Mouse (Mus musculus): ENCODE measurements at regions not wholly inside any gene's neighbourhood (a gene's known extent, or its start where the extent isn't known, plus 50 kb on each side); places are given as distances from the start of the nearest gene placed in this dataset.

- TF ChIP-seq CTCF (IDR thresholded peaks at IDR 0.05; ENCODE audit: extremely low read depth, insufficient read depth, low read length) (no peak), POLR2A (IDR thresholded peaks at IDR 0.05; ENCODE audit: extremely low read depth, insufficient read depth, low read length) (no peak)
- Histone ChIP-seq H3K4me1 (ENCODE audit: control insufficient read depth, insufficient read depth, low read length) (no peaks in the 10 kb centered on the region), H3K27ac (ENCODE audit: insufficient read depth, low read length) (no peak overlapping the region), H3K4me3 (ENCODE audit: insufficient read depth, low read length) (no peak overlapping the region)
These were observed 611.9 kb downstream of the A830018L16Rik start for GRCm38 (mm10) chr1:12025791-12026190.

GRCm38 (mm10) chr1:12027442-12027841 lies 613.5 kb downstream of the A830018L16Rik start:
- TF ChIP-seq CTCF (IDR thresholded peaks at IDR 0.05; ENCODE audit: extremely low read depth, insufficient read depth, low read length), result no peak
- TF ChIP-seq POLR2A (IDR thresholded peaks at IDR 0.05; ENCODE audit: extremely low read depth, insufficient read depth, low read length), result no peak
- Histone ChIP-seq H3K4me3 (ENCODE audit: insufficient read depth, low read length) (no peak overlapping the region), H3K4me1 (ENCODE audit: control insufficient read depth, insufficient read depth, low read length) (no peaks in the 10 kb centered on the region), H3K27ac (ENCODE audit: insufficient read depth, low read length) (no peak overlapping the region)

DNA sequence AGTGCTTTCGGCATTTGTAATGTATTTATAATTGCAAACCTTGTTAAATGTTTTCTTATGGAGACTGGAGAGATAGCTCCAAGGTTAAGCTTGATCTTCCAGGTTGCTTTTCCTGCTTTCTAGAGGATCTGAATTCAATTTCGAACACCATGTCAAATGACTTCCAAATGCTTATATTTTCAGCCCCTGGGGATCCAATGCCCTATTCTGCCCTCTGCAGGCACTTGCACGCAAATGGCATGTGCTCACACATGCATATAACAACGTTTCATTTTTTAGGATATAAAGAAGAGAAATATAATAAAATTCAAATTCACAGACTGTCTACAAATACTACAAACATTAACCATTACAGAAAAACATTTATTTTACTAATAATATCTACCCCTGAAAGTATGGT lies 614.2 kb downstream of the A830018L16Rik start:
- TF ChIP-seq CTCF (IDR thresholded peaks at IDR 0.05; ENCODE audit: extremely low read depth, insufficient read depth, low read length) (no peak), POLR2A (IDR thresholded peaks at IDR 0.05; ENCODE audit: extremely low read depth, insufficient read depth, low read length) (no peak)
- Histone ChIP-seq H3K4me1 (ENCODE audit: control insufficient read depth, insufficient read depth, low read length) (no peaks in the 10 kb centered on the region), H3K27ac (ENCODE audit: insufficient read depth, low read length) (no peak overlapping the region), H3K4me3 (ENCODE audit: insufficient read depth, low read length) (no peak overlapping the region)

GRCm38 (mm10) chr1:12051931-12052482 lies 638.1 kb downstream of the A830018L16Rik start:
- Histone ChIP-seq H3K27ac (ENCODE audit: insufficient read depth, low read length) (no peak overlapping the region), H3K4me1 (ENCODE audit: control insufficient read depth, insufficient read depth, low read length) (no peaks in the 10 kb centered on the region), H3K4me3 (ENCODE audit: insufficient read depth, low read length) (no peak overlapping the region)
- no peak for TF ChIP-seq CTCF (IDR thresholded peaks at IDR 0.05; ENCODE audit: extremely low read depth, insufficient read depth, low read length)
- TF ChIP-seq POLR2A (IDR thresholded peaks at IDR 0.05; ENCODE audit: extremely low read depth, insufficient read depth, low read length), result no peak

GRCm38 (mm10) chr1:12055865-12056560 lies 642.1 kb downstream of the A830018L16Rik start:
- H3K4me3 ChIP-seq (ENCODE audit: insufficient read depth, low read length), result no peak overlapping the region
- no peak overlapping the region for H3K27ac ChIP-seq (ENCODE audit: insufficient read depth, low read length)
- no peak for TF ChIP-seq CTCF (IDR thresholded peaks at IDR 0.05; ENCODE audit: extremely low read depth, insufficient read depth, low read length)
- no peak for TF ChIP-seq POLR2A (IDR thresholded peaks at IDR 0.05; ENCODE audit: extremely low read depth, insufficient read depth, low read length)
- H3K4me1 ChIP-seq (ENCODE audit: control insufficient read depth, insufficient read depth, low read length), result no peaks in the 10 kb centered on the region

DNA sequence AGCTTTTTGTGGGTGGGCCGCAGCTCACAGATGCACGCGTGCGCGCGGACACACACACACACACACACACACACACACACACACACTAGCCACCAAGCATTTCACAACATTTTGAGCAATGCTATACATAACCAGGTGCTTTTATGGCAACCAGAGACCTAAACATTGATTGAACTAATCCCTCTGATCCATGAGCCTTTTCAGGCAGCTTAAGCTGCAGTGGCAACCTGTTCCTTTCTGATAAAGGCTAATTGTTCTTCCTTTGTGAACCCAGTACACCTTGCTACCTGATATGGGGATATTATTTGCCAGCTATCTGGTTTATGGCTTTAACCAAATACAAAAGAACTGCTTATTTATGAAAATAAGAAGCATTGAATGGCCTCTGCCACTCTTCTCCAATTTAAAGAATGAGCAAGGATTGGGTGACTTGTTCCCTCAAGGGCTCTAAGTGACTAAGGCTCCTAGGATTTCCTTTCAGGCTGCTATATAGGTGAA lies 651.2 kb downstream of the A830018L16Rik start:
- TF ChIP-seq CTCF (IDR thresholded peaks at IDR 0.05; ENCODE audit: extremely low read depth, insufficient read depth, low read length) (no peak), POLR2A (IDR thresholded peaks at IDR 0.05; ENCODE audit: extremely low read depth, insufficient read depth, low read length) (no peak)
- no peaks in the 10 kb centered on the region for H3K4me1 ChIP-seq (ENCODE audit: control insufficient read depth, insufficient read depth, low read length)
- no peak overlapping the region for H3K4me3 ChIP-seq (ENCODE audit: insufficient read depth, low read length)
- H3K27ac ChIP-seq (ENCODE audit: insufficient read depth, low read length), result no peak overlapping the region

DNA sequence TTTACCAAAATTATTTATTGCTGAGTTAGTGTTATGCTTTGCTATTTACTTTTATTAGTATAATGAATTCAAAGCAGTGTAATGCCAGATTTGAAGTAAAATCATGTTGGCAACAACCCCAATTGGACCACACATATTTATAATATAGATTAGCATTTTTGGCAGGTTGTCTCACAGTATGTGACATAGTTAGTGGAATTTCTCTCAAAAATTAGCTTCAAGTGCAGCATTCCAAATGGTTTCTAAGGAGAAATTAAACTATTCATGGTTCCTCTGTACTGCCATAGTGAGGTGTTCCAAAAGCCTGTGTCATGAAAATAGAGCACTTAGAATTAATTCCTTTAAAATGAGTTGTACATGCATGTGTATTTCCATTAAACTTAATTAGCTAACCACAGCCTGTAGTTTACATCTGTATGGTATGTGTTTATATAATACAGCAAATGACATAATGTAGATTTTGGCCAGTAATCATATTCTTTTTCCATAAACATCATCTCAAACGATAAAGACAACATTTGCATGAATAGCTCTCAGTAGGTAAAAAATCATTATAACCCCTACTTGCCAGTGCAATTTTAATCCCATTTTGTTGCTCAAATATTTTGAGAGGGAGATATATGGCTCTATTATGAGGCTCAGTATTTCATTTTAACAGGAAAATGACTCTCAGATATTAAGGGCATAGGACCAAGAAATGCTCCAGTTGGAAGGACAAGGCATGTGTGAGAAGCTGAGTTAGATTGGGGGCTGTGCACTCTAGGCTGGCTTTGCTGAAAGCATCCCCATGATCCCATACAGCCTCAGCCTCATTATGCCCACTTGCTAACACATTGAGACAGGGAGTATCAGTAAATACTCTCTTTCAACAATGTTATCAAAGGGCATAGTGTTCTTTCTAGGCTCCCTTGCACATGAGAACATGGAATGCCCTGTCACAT lies 678.9 kb downstream of the A830018L16Rik start:
- Histone ChIP-seq H3K27ac (ENCODE audit: insufficient read depth, low read length) (no peak overlapping the region), H3K4me3 (ENCODE audit: insufficient read depth, low read length) (no peak overlapping the region), H3K4me1 (ENCODE audit: control insufficient read depth, insufficient read depth, low read length) (no peaks in the 10 kb centered on the region)
- no peak for TF ChIP-seq POLR2A (IDR thresholded peaks at IDR 0.05; ENCODE audit: extremely low read depth, insufficient read depth, low read length)

GRCm38 (mm10) chr1:12115041-12115828 lies 701.3 kb downstream of the A830018L16Rik start:
- no peak overlapping the region for H3K27ac ChIP-seq (ENCODE audit: insufficient read depth, low read length)
- TF ChIP-seq CTCF (IDR thresholded peaks at IDR 0.05; ENCODE audit: extremely low read depth, insufficient read depth, low read length) (no peak), POLR2A (IDR thresholded peaks at IDR 0.05; ENCODE audit: extremely low read depth, insufficient read depth, low read length) (no peak)
- H3K4me1 ChIP-seq (ENCODE audit: control insufficient read depth, insufficient read depth, low read length), result no peaks in the 10 kb centered on the region
- H3K4me3 ChIP-seq (ENCODE audit: insufficient read depth, low read length), result no peak overlapping the region

GRCm38 (mm10) chr1:12117083-12117482 lies 703.2 kb downstream of the A830018L16Rik start:
- TF ChIP-seq CTCF (IDR thresholded peaks at IDR 0.05; ENCODE audit: extremely low read depth, insufficient read depth, low read length) (no peak), POLR2A (IDR thresholded peaks at IDR 0.05; ENCODE audit: extremely low read depth, insufficient read depth, low read length) (no peak)
- no peak overlapping the region for H3K27ac ChIP-seq (ENCODE audit: insufficient read depth, low read length)
- H3K4me3 ChIP-seq (ENCODE audit: insufficient read depth, low read length), result no peak overlapping the region
- H3K4me1 ChIP-seq (ENCODE audit: control insufficient read depth, insufficient read depth, low read length), result no peaks in the 10 kb centered on the region
